In the genomic region with DNA sequence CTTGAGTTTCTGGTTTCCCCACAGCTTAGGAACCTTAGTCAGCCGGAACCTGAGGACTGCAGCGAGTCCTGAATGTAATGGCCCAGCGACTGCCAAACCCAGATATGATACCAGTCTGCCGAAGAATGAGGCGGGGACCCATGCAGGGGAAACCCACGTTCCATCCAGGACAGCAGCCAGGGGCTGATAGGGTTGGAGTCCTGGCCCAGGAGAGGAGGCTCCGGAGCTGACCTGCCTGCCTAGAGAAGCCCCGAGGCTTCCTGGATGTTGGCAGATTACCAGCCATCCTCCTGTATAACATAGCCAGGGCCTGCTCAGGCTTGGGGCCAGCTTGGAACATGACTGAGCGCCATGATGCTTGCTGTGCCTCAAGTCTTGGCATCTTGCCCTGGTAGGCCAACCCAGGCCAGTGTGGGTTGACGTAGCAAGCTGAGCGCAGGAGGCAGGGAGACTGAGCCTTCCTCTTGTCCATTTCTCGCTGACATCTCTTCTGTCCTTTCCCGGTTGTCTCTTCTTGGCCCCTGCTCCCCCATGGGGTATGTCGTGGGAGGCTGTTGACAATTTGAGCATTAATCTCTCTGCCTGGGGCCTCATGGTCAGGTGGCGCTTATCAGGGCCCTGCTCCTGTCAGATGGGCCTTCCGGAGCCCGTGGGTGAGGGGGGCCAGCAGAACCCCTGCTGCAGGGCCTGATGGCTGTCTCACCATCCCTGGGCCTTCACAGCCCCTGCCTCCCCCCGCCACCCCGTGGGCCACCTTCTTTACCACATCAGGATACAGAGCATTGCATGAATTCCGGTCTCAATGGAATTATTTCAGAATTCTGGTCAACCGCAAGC, we compare ENCODE assay signal across 8 mouse cellular contexts. TPM values are rescaled to one million over a fixed set of nuclear protein-coding genes. Genes with fewer than 3 reads are reported as not detected.
DNase-seq lines count a peak whose midpoint lies in the region; ATAC-seq and TF ChIP-seq lines count a peak whose summit lies in the region.

No protein-coding gene starts in this region.

- no peak overlapping the region for H3K4me2 ChIP-seq in stomach, embryonic 15.5 days
- H3K4me2 ChIP-seq in stomach, postnatal 0 days (replicated peaks; ENCODE audit: low read depth): no peak overlapping the region

- peaks cover 4% of the 10 kb centered on the region; the same call in 1 of the 2 replicates for H3K4me1 ChIP-seq in stomach, embryonic 15.5 days
- H3K4me1 ChIP-seq in stomach, postnatal 0 days (replicated peaks; ENCODE audit: control insufficient read depth, insufficient read depth): no peaks in the 10 kb centered on the region

- H3K36me3 ChIP-seq in stomach, embryonic 15.5 days: no peaks in the 10 kb centered on the region
- no peaks in the 10 kb centered on the region for H3K36me3 ChIP-seq in stomach, postnatal 0 days (ENCODE audit: control insufficient read depth, insufficient read depth, low read length)

- H3K9ac ChIP-seq in stomach, embryonic 15.5 days: no peak overlapping the region
- H3K9ac ChIP-seq in stomach, postnatal 0 days (ENCODE audit: low read length): no peak overlapping the region

- TF ChIP-seq CTCF in stomach, postnatal 0 days (IDR thresholded peaks at IDR 0.05; ENCODE audit: low read depth): no peak

- 66% methylated on average over 21 of the region's 21 CpGs for WGBS in stomach, embryonic 15.5 days
- 64% methylated on average over 21 of the region's 21 CpGs for WGBS in stomach, postnatal 0 days

- DNase-seq in adrenal gland, postnatal 14 days: peak; percentile 47
- no peak for DNase-seq in adrenal gland, postnatal 4 days (ENCODE audit: low spot score in 2 of 2)
- DNase-seq in stomach, postnatal 0 days (ENCODE audit: low spot score): no peak
- DNase-seq in left cerebral cortex, adult 11 months (ENCODE audit: low spot score): no peak
- no peak for DNase-seq in right cerebral cortex, adult 2 months (ENCODE audit: low spot score in 2 of 2)

- H3K27ac ChIP-seq in stomach, embryonic 15.5 days: no peak overlapping the region
- no peak overlapping the region for H3K27ac ChIP-seq in stomach, postnatal 0 days (replicated peaks)

- no peaks in the 10 kb centered on the region for H3K27me3 ChIP-seq in stomach, embryonic 15.5 days (replicated peaks)
- no peaks in the 10 kb centered on the region for H3K27me3 ChIP-seq in stomach, postnatal 0 days (ENCODE audit: control insufficient read depth, insufficient read depth, low read length)

- peak; percentile 49; the same call in 1 of the 2 replicates for ATAC-seq in stomach, embryonic 15.5 days (ENCODE audit: insufficient read depth, low FRiP score, low read depth)
- no peak; the same call in 1 of the 2 replicates for ATAC-seq in stomach, postnatal 0 days (ENCODE audit: low FRiP score, low TSS enrichment)
- peak; percentile 24 to 78 for ATAC-seq in hematopoietic stem cell, adult 5-6 weeks (replicated peaks in 1 of 2; ENCODE audit: insufficient read depth in 1 of 2, low FRiP score in 2 of 2, low TSS enrichment in 1 of 2, low read depth in 1 of 2, poor library complexity in 2 of 2, severe bottlenecking in 2 of 2)
- peak; percentile 65 for ATAC-seq in megakaryocyte progenitor cell, adult 5-6 weeks (replicated peaks; ENCODE audit: poor library complexity)

- H3K4me3 ChIP-seq in stomach, embryonic 15.5 days (replicated peaks): no peak overlapping the region
- no peak overlapping the region for H3K4me3 ChIP-seq in stomach, postnatal 0 days (ENCODE audit: low read depth, low read length)

- TF ChIP-seq EP300 in stomach, postnatal 0 days (optimal IDR thresholded peaks at IDR 0.05): no peak

- H3K9me3 ChIP-seq in stomach, embryonic 15.5 days: no peaks in the 10 kb centered on the region
- no peaks in the 10 kb centered on the region for H3K9me3 ChIP-seq in stomach, postnatal 0 days (ENCODE audit: control insufficient read depth, low read length)

RNA-seq across cellular contexts. Expression of a gene that starts 32.3 kb away (rescaled TPM):
- total RNA-seq in adrenal gland, postnatal 14 days (2021): 183 and 185 TPM in 2 replicates
- total RNA-seq in adrenal gland, postnatal 4 days (2021): 100 to 1,000 TPM; 212 to 219 TPM
- 387 and 458 TPM in 2 replicates for polyA plus RNA-seq in stomach, embryonic 15.5 days (2015; fragmentation: Nextera tagmentation; extraction: Ambion mirVana)
- 265 and 266 TPM in 2 replicates for polyA plus RNA-seq in stomach, postnatal 0 days (2015; fragmentation: Nextera tagmentation; extraction: Ambion mirVana)
- 120 and 155 TPM in 2 replicates for total RNA-seq in hematopoietic stem cell, adult 5-6 weeks (2017)
- 200 and 205 TPM in 2 replicates for total RNA-seq in megakaryocyte progenitor cell, adult 5-6 weeks (2015)
- total RNA-seq in megakaryocyte progenitor cell, adult 5-6 weeks (2017): 385 and 395 TPM in 2 replicates
